Mouse (Mus musculus) adrenal gland, adult (tissue): Measurements from ENCODE around the gene Bcl9l.
A peak's percentile ranks its signal among the peaks of the same experiment; 100 is the strongest.

Source experiments
- DNase-seq, 2 experiments: peaks; one replicate each; pipeline ENCODE4 v3.0.0; 2022 to 2023; ENCODE audit warnings: low spot score in 1 of 2; ENCODE audit not compliant: inconsistent age in 2 of 2

Gene Bcl9l

GRCm38 (mm10) chr9:44496803-44497461 is 14.3 kb downstream of the Bcl9l start:
- peak; percentile 23 to 45 for DNase-seq

- peak in 1 of 2 experiments; percentile 55 for DNase-seq
Observed at GRCm38 (mm10) chr9:44497624-44498377, 15.2 kb downstream of the Bcl9l start.

DNA sequence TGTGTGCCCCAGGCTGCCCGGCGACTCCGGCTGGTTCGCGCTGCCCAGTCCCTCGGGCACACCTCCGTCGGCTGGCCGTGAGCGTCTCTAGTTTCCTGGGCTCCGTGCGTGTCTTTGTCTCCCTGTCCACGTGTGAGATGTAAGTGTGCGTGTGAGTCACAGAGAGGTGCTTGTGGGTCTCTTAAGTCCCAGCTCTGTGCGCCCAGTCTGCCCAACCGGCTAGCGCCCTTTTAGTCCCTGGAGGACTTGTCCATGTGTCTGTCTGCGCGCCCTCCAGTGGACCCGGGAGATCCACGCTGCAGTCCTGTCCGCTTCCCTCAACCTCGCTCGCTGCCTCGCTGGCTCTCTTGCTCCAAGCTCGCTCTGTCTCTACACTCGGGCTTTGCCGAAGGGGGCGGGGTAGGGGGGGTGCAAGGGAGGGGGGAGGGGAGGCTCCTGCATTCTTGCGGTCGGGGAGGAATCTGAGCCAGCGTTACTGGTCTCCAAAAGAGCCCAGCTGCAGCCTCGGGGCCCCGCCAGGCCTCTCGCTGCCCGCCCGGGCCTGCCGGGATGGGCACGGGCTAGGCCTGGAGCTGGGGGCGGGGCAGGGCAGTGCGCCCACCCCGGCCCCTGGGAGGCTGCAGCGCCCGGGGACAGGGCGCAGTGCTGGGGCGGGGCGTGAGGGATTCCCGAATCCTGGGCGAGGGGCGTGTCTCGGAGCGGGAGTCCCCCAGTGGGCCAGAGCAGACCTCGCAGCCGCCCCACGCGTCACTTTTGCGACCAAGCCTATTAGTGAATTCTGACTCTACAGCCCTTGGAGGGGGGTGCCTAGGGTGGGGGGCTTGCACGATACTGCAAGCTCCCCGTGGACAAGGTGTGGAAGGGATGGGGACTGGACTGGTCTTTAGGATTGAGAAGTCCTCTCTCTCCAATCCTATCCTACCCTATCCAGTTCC is 16.1 kb downstream of the Bcl9l start:
- DNase-seq: peak; percentile 87 to 92

- peak; percentile 41 to 73 for DNase-seq
Observed at GRCm38 (mm10) chr9:44499356-44500162, 16.9 kb downstream of the Bcl9l start.

- DNase-seq: peak; percentile 32 to 63
Observed at GRCm38 (mm10) chr9:44500163-44500533, 17.5 kb downstream of the Bcl9l start.

GRCm38 (mm10) chr9:44500638-44501175 is 18.1 kb downstream of the Bcl9l start:
- peak; percentile 23 to 43 for DNase-seq

DNA sequence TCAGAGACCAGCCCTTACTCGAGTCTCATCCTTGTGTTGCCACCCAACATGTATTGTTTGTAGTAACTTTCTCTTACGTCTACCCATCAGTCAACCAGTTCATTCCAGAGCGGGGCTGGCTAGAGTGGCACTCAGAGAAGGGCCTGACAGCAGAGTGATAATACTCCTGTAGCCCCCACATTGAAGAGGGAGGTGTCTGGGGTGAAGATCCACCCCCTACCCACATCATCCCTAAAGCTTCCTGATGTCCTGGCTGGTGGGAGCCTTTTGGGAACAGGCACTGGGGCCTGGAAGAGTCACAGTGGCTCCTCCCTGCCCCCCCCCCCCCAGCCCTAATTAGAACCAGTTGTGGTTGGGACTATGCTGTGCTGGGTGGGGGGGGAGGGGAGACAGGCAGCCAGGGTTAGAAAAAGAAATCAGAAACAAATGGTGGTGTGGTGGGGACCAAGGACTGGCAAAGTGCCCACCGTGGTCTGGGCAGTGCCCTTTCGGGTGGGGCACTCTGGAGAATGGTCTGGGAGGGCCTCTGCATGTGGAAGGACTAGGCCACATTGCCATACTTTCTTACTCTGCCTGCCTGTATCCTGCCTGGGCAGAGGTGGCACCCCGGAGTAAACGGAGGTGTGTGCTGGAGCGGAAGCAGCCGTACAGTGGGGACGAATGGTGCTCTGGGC is 18.7 kb downstream of the Bcl9l start:
- DNase-seq: peak in 1 of 2 experiments; percentile 9

DNA sequence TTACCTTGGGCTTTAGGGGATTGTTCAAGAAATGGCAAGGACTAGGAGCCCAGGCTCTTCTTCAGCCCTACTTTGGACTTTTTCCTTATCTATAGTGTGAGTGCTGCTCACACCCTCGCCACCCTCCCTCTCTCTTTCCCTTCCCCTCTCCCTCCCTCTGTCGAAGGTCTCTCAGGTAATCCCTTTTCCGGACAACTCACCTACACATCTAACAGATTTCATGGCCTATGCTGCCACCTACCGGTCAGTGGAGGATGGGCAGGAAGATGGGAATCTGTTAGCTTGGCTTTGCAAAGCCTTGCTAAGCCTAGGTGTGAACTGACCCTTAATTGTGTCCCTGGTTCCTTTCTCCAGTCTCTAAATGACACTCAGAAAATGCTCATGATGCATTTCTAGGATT is 19.4 kb downstream of the Bcl9l start:
- peak; percentile 75 to 95 for DNase-seq

- DNase-seq: peak; percentile 14 to 25
Observed at GRCm38 (mm10) chr9:44504893-44505823, 22.5 kb downstream of the Bcl9l start.

GRCm38 (mm10) chr9:44505824-44506467 is 23.3 kb downstream of the Bcl9l start:
- DNase-seq: peak; percentile 26 to 36

GRCm38 (mm10) chr9:44506566-44506965 is 23.9 kb downstream of the Bcl9l start:
- DNase-seq: peak in 1 of 2 experiments; percentile 32

- DNase-seq: peak in 1 of 2 experiments; percentile 37
Observed at GRCm38 (mm10) chr9:44507345-44507744, 24.7 kb downstream of the Bcl9l start.

DNA sequence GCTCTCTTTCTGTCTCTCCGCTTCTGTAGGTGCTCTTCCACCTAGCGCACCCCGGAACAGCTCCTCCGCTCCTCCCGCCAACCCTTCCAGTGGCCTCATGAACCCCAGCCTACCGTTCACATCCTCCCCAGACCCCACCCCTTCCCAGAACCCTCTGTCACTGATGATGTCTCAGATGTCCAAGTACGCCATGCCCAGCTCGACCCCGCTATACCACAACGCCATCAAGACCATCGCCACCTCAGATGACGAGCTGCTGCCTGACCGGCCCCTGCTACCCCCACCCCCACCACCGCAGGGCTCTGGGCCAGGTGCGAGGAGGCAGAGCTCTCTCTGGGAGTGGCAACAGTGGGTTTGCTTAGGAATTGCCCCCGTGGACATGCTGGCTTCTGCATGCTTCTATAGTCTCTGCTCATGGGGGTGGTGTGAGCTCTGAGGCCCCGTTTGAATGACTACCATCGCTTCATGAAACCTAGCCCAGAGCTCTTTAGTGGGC is 25.5 kb downstream of the Bcl9l start:
- DNase-seq: peak; percentile 17 to 27

DNA sequence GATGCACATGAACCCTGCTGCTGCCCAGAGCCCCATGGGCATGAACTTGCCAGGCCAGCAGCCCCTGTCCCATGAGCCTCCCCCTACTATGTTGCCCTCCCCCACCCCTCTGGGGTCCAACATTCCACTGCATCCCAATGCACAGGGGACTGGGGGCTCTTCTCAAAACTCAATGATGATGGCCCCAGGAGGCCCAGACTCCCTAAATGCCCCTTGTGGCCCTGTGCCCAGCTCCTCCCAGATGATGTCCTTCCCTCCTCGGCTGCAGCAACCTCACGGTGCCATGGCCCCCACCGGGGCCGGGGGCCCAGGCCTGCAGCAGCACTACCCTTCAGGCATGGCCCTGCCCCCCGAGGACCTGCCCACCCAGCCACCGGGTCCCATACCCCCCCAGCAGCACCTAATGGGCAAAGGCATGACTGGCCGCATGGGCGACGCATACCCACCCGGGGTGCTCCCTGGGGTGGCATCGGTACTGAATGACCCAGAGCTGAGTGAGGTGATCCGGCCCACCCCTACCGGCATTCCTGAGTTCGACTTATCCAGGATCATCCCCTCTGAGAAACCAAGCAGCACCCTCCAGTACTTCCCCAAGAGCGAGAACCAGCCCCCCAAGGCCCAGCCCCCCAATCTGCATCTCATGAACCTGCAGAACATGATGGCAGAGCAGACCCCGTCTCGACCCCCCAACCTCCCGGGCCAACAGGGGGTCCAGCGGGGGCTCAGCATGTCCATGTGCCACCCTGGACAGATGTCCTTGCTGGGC is 26.3 kb downstream of the Bcl9l start:
- peak; percentile 20 to 40 for DNase-seq

- DNase-seq: peak; percentile 90 to 97
Observed at GRCm38 (mm10) chr9:44509487-44510354, 27.1 kb downstream of the Bcl9l start.

DNA sequence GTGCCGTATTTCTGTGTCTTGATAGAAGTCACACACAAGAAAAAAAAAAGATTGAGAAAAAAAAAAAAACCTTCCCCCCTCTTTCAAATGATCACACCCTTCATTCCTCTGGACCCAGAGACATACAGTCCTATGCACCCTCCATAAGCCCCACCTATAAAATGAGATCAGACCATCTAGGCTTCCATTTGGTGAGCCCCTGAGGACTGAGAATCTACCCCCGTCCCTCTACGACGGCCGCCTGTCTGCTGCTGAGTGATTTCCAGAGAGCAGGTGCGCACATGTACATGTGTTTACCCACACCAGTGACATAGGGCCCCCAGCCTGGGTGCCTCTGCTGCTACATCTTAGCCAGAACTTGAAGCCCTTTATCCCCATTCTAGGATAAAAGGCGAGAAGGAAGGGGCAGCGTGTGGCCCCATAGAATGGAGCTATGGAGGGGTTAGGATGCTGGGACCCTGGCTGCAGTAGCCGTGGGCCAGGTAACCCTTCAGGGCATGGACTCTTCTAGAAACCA is 27.8 kb downstream of the Bcl9l start:
- DNase-seq: peak in 1 of 2 experiments; percentile 31
